Mouse (Mus musculus) forebrain, embryonic 12.5 days (tissue): ENCODE measurements around the gene Susd2. TPM values are rescaled to one million over a fixed set of nuclear protein-coding genes. Genes with fewer than 3 reads are reported as not detected.

Experiments
- ATAC-seq: fragments of 200-750 bp; cut with Nextera tagmentation; 2 replicates; pipeline ENCODE4 v1.8.0; 2017; ENCODE audit warnings: moderate TSS enrichment; ENCODE audit not compliant: low FRiP score
- H3K27ac ChIP-seq: fragments of 300-500 bp; sonication (generic); 2 replicates; pipeline ENCODE4 v1.5.1; 2016; ENCODE audit warnings: mild to moderate bottlenecking
- H3K27me3 ChIP-seq: fragments of 300-500 bp; sonication (generic); 2 replicates; pipeline ENCODE4 v1.6.1; 2016; ENCODE audit warnings: mild to moderate bottlenecking
- H3K36me3 ChIP-seq: fragments of 300-500 bp; sonication (generic); replicated peaks from 2 replicates; pipeline ENCODE4 v1.6.1; 2016; ENCODE audit warnings: mild to moderate bottlenecking
- H3K4me1 ChIP-seq: fragments of 300-500 bp; sonication (generic); 2 replicates; pipeline ENCODE4 v1.6.1; 2016
- H3K4me2 ChIP-seq: fragments of 300-500 bp; sonication (generic); 2 replicates; pipeline ENCODE4 v1.6.1; 2016; ENCODE audit warnings: mild to moderate bottlenecking, moderate library complexity
- H3K4me3 ChIP-seq: fragments of 300-500 bp; sonication (generic); replicated peaks from 2 replicates; pipeline ENCODE4 v1.5.1; 2016; ENCODE audit warnings: mild to moderate bottlenecking
- H3K9ac ChIP-seq: fragments of 300-500 bp; sonication (generic); 2 replicates; pipeline ENCODE4 v1.6.1; 2016; ENCODE audit warnings: mild to moderate bottlenecking
- H3K9me3 ChIP-seq: fragments of 300-500 bp; sonication (generic); 2 replicates; pipeline ENCODE4 v1.6.1; 2016
- WGBS: fragments of 180-500 bp; shearing (Covaris S2); methylation state at CpG from one replicate; pipeline ENCODE4 v1.1.7; 2016; 5-methylcytosine and 5-hydroxymethylcytosine counted together
- polyA plus RNA-seq: library from polyadenylated mRNA; unstranded; fragments of >200 nt; fragmentation: Nextera tagmentation; extraction: Ambion mirVana; gene quantifications from 2 replicates; pipeline ENCODE4 v1.2.1, GENCODE M21; 2016

The Susd2 gene
- polyA plus RNA-seq, 1 experiment from 2014 or later, result 1.6 TPM

- H3K4me1 ChIP-seq, result no peaks in the 10 kb centered on the region
- H3K4me2 ChIP-seq, result no peak overlapping the region
- WGBS, result 43% methylated on average over 11 of the region's 11 CpGs
- no peak overlapping the region for H3K27ac ChIP-seq
- no peaks in the 10 kb centered on the region for H3K27me3 ChIP-seq
- no peaks in the 10 kb centered on the region for H3K36me3 ChIP-seq
- no peak for ATAC-seq
- no peak overlapping the region for H3K9ac ChIP-seq
- H3K9me3 ChIP-seq, result no peaks in the 10 kb centered on the region
- H3K4me3 ChIP-seq, result no peak overlapping the region
Measured at GRCm38 (mm10) chr10:75605162-75605846, 38.5 kb downstream of the Susd2 start.

GRCm38 (mm10) chr10:75600189-75600730 is 43.5 kb downstream of the Susd2 start:
- peaks cover 6% of the 10 kb centered on the region; the same call in 1 of the 2 replicates for H3K9me3 ChIP-seq
- H3K4me3 ChIP-seq, result no peak overlapping the region
- no peak overlapping the region for H3K4me2 ChIP-seq
- H3K36me3 ChIP-seq, result no peaks in the 10 kb centered on the region
- 89% methylated on average over 7 of the region's 7 CpGs for WGBS
- ATAC-seq, result no peak
- no peak overlapping the region for H3K9ac ChIP-seq
- no peaks in the 10 kb centered on the region for H3K27me3 ChIP-seq
- no peaks in the 10 kb centered on the region for H3K4me1 ChIP-seq
- H3K27ac ChIP-seq, result no peak overlapping the region

- Histone ChIP-seq H3K9ac (no peak overlapping the region), H3K27me3 (no peaks in the 10 kb centered on the region), H3K9me3 (peaks cover 6% of the 10 kb centered on the region; the same call in 1 of the 2 replicates), H3K4me2 (no peak overlapping the region), H3K27ac (no peak overlapping the region), H3K4me3 (no peak overlapping the region), H3K4me1 (no peaks in the 10 kb centered on the region), H3K36me3 (no peaks in the 10 kb centered on the region)
- WGBS, result 86% methylated on average over 8 of the region's 8 CpGs
- ATAC-seq, result no peak
Measured at GRCm38 (mm10) chr10:75595981-75596380, 47.8 kb downstream of the Susd2 start.

GRCm38 (mm10) chr10:75592585-75592984 is 51.2 kb downstream of the Susd2 start:
- peaks cover 5% of the 10 kb centered on the region for H3K4me1 ChIP-seq
- no peaks in the 10 kb centered on the region for H3K36me3 ChIP-seq
- no peak overlapping the region for H3K4me2 ChIP-seq
- no peaks in the 10 kb centered on the region; the same call in 1 of the 2 replicates for H3K9me3 ChIP-seq
- no peak for ATAC-seq
- 83% methylated on average over 7 of the region's 7 CpGs for WGBS
- no peaks in the 10 kb centered on the region for H3K27me3 ChIP-seq
- H3K4me3 ChIP-seq, result no peak overlapping the region
- H3K27ac ChIP-seq, result no peak overlapping the region
- no peak overlapping the region for H3K9ac ChIP-seq

- Histone ChIP-seq H3K4me1 (peaks cover 8% of the 10 kb centered on the region), H3K4me3 (no peak overlapping the region), H3K9ac (no peak overlapping the region), H3K36me3 (no peaks in the 10 kb centered on the region), H3K4me2 (no peak overlapping the region), H3K27me3 (no peaks in the 10 kb centered on the region), H3K27ac (no peak overlapping the region), H3K9me3 (no peaks in the 10 kb centered on the region)
- ATAC-seq, result no peak
- WGBS, result 75% methylated on average over 12 of the region's 12 CpGs
Measured at GRCm38 (mm10) chr10:75591211-75591894, 52.5 kb downstream of the Susd2 start.

- no peak overlapping the region for H3K4me3 ChIP-seq
- no peaks in the 10 kb centered on the region for H3K9me3 ChIP-seq
- H3K27me3 ChIP-seq, result peaks cover 5% of the 10 kb centered on the region; the same call in 1 of the 2 replicates
- H3K4me1 ChIP-seq, result peaks cover 14% of the 10 kb centered on the region
- ATAC-seq, result no peak
- no peaks in the 10 kb centered on the region for H3K36me3 ChIP-seq
- H3K4me2 ChIP-seq, result no peak overlapping the region
- 87% methylated on average over 16 of the region's 16 CpGs for WGBS
- 0 out of 2 replicates have a peak overlapping the region, but pooled peaks have one; percentile 0 for H3K27ac ChIP-seq
- no peak overlapping the region for H3K9ac ChIP-seq
Measured at GRCm38 (mm10) chr10:75589651-75590050, 54.2 kb downstream of the Susd2 start.

GRCm38 (mm10) chr10:75589129-75589528 is 54.7 kb downstream of the Susd2 start, which contains the start of gene Ggt5:
TSS of gene Ggt5 (plus strand) at chr10:75589340.
- Histone ChIP-seq H3K9me3 (no peaks in the 10 kb centered on the region), H3K4me1 (peaks cover 14% of the 10 kb centered on the region), H3K27me3 (peaks cover 5% of the 10 kb centered on the region; the same call in 1 of the 2 replicates), H3K9ac (no peak within 1 kb of the TSS), H3K36me3 (no peaks in the 10 kb centered on the region), H3K27ac (0 out of 2 replicates have a peak within 1 kb of the TSS, but pooled peaks have one; percentile 0), H3K4me3 (no peak within 1 kb of the TSS), H3K4me2 (no peak within 1 kb of the TSS)
- ATAC-seq, result no peak
- 48% methylated on average over 5 of the region's 5 CpGs for WGBS

- Histone ChIP-seq H3K27me3 (peaks cover 5% of the 10 kb centered on the region; the same call in 1 of the 2 replicates), H3K36me3 (no peaks in the 10 kb centered on the region), H3K9me3 (no peaks in the 10 kb centered on the region), H3K4me3 (no peak overlapping the region), H3K4me1 (peaks cover 14% of the 10 kb centered on the region), H3K4me2 (no peak overlapping the region), H3K27ac (no peak overlapping the region), H3K9ac (no peak overlapping the region)
- 75% methylated on average over 5 of the region's 5 CpGs for WGBS
- ATAC-seq, result no peak
Measured at GRCm38 (mm10) chr10:75588336-75588735, 55.5 kb downstream of the Susd2 start.

GRCm38 (mm10) chr10:75587781-75588180 is 56.0 kb downstream of the Susd2 start:
- no peak for ATAC-seq
- Histone ChIP-seq H3K27ac (no peak overlapping the region), H3K4me2 (no peak overlapping the region), H3K27me3 (peaks cover 5% of the 10 kb centered on the region; the same call in 1 of the 2 replicates), H3K36me3 (no peaks in the 10 kb centered on the region), H3K4me3 (no peak overlapping the region), H3K9me3 (no peaks in the 10 kb centered on the region), H3K9ac (no peak overlapping the region), H3K4me1 (peaks cover 14% of the 10 kb centered on the region)
- 92% methylated on average over 4 of the region's 4 CpGs for WGBS

Other genes with a start within 250 kb of the Susd2 start
- not detected in 2 replicates for gene Upb1, start 242.9 kb downstream of the Susd2 start, polyA plus RNA-seq
- 204 and 215 TPM in 2 replicates for gene Snrpd3, start 126.5 kb downstream of the Susd2 start, polyA plus RNA-seq
- gene Gucd1, start 126.0 kb downstream of the Susd2 start, polyA plus RNA-seq, result 23.5 and 24.4 TPM in 2 replicates
- gene Lrrc75b, start 83.7 kb downstream of the Susd2 start, polyA plus RNA-seq, result 5.5 and 7.4 TPM in 2 replicates
- 0.58 and 2.3 TPM in 2 replicates for gene Ggt1, start 82.4 kb downstream of the Susd2 start, polyA plus RNA-seq
- 0.74 and 0.90 TPM in 2 replicates for gene Ggt5, start 54.7 kb downstream of the Susd2 start, polyA plus RNA-seq
- gene Cabin1, start 120.3 kb upstream of the Susd2 start, polyA plus RNA-seq, result 42.8 and 51.9 TPM in 2 replicates
- 81.8 TPM in 2 replicates for gene Ddt, start 129.4 kb upstream of the Susd2 start, polyA plus RNA-seq
- gene Gm20441, start 136.9 kb upstream of the Susd2 start, polyA plus RNA-seq, result not detected in 2 replicates
- gene Gstt3, start 137.4 kb upstream of the Susd2 start, polyA plus RNA-seq, result 1.5 and 2.1 TPM in 2 replicates
- 4.9 and 6.3 TPM in 2 replicates for gene Gstt1, start 154.6 kb upstream of the Susd2 start, polyA plus RNA-seq
- gene Gstt4, start 178.5 kb upstream of the Susd2 start, polyA plus RNA-seq, result not detected in 2 replicates
- gene Gstt2, start 193.4 kb upstream of the Susd2 start, polyA plus RNA-seq, result 4.1 and 7.3 TPM in 2 replicates
- 1,649 and 1,743 TPM in 2 replicates for gene Mif, start 216.2 kb upstream of the Susd2 start, polyA plus RNA-seq
- 3.1 and 3.3 TPM in 2 replicates for gene Derl3, start 249.4 kb upstream of the Susd2 start, polyA plus RNA-seq